In the genomic region with DNA sequence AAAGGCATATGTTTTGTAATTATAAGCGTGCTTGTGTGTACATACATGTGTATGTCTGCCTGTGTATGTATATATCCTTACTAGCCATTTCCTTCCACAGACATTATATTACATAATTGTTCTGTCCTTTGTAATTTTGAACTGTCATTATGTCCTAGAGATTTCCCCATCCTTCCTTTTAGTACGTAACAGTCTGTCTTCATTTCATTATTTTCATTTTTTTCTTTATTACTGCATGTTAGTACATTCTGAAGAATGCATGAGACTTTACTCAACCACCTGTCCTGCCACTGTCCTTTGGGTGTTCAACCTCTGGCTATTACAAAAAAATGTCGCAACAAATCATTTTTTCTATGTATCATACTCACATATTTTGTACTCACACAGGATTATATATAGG, we compare ENCODE assay signal across 34 mouse cellular contexts.
"Had no signal": no experiment of that assay in that cellular context is flagged by ENCODE, and none has a peak within 500 bp of the region (broad histone marks: within the 10 kb centered on the region; RNA-seq: fewer than 3 reads in every experiment).

No protein-coding gene starts in this region.

- H3K36me3 ChIP-seq: heart, embryonic 10.5 days; heart, embryonic 12.5 days; heart, embryonic 13.5 days; heart, embryonic 15.5 days; hindbrain, embryonic 10.5 days; hindbrain, embryonic 12.5 days; hindbrain, embryonic 13.5 days; hindbrain, embryonic 15.5 days; intestine, embryonic 15.5 days; kidney, embryonic 15.5 days had no signal

- H3K9me3 ChIP-seq: heart, embryonic 10.5 days; heart, embryonic 12.5 days; heart, embryonic 13.5 days; heart, embryonic 15.5 days; hindbrain, embryonic 10.5 days; hindbrain, embryonic 12.5 days; hindbrain, embryonic 13.5 days; hindbrain, embryonic 15.5 days; intestine, embryonic 15.5 days; kidney, embryonic 15.5 days had no signal

- H3K27ac ChIP-seq: heart, adult 2 months; heart, embryonic 10.5 days; heart, embryonic 13.5 days; heart, embryonic 15.5 days; hindbrain, embryonic 10.5 days; hindbrain, embryonic 12.5 days; hindbrain, embryonic 13.5 days; hindbrain, embryonic 14.5 days; hindbrain, embryonic 15.5 days; hindbrain, postnatal 0 days; intestine, embryonic 15.5 days; kidney, embryonic 15.5 days; kidney, postnatal 0 days; layer of hippocampus, adult 2 months had no signal

- H3K4me1 ChIP-seq: heart, embryonic 10.5 days; heart, embryonic 12.5 days; heart, embryonic 15.5 days; hindbrain, embryonic 10.5 days; hindbrain, embryonic 12.5 days; hindbrain, embryonic 13.5 days; hindbrain, embryonic 15.5 days had no signal

- H3K4me2 ChIP-seq: heart, embryonic 11.5 days; heart, embryonic 12.5 days; heart, embryonic 13.5 days; heart, embryonic 15.5 days; hindbrain, embryonic 12.5 days; hindbrain, embryonic 13.5 days; hindbrain, embryonic 14.5 days; hindbrain, embryonic 15.5 days; intestine, embryonic 15.5 days; kidney, embryonic 15.5 days had no signal

- DNase-seq: heart, adult 2 months; heart, postnatal 10 days; heart, postnatal 14 days; heart, postnatal 36 days; heart, postnatal 4 days; kidney, adult 11 months; kidney, adult 18-20 months; kidney, adult 2 months; kidney, adult 8-10 months; kidney, adult 9 months; kidney, postnatal 10 days; kidney, postnatal 25 days; kidney, postnatal 36 days; kidney, postnatal 4 days; layer of hippocampus, adult 9-11 months; layer of hippocampus, postnatal 36 days had no signal

- ATAC-seq: hindbrain, embryonic 16.5 days; hindbrain, postnatal 0 days; inflammation-experienced regulatory T-cells, adult 6 months; intestine, embryonic 15.5 days; intestine, embryonic 16.5 days had no signal

- H3K9ac ChIP-seq: heart, embryonic 12.5 days; heart, embryonic 13.5 days; heart, embryonic 15.5 days; hindbrain, embryonic 12.5 days; hindbrain, embryonic 13.5 days; hindbrain, embryonic 14.5 days; hindbrain, embryonic 15.5 days; intestine, embryonic 15.5 days; kidney, embryonic 15.5 days had no signal

- H3K4me3 ChIP-seq: heart, adult 2 months; heart, embryonic 10.5 days; heart, embryonic 12.5 days; heart, embryonic 13.5 days; heart, embryonic 15.5 days; hindbrain, embryonic 10.5 days; hindbrain, embryonic 12.5 days; hindbrain, embryonic 13.5 days; hindbrain, embryonic 15.5 days; intestine, embryonic 15.5 days; kidney, embryonic 15.5 days; layer of hippocampus, adult 2 months had no signal

- H3K27me3 ChIP-seq: heart, embryonic 12.5 days; heart, embryonic 13.5 days; heart, embryonic 15.5 days; hindbrain, embryonic 12.5 days; hindbrain, embryonic 13.5 days; hindbrain, embryonic 15.5 days; intestine, embryonic 15.5 days; kidney, embryonic 15.5 days had no signal
